Mouse (Mus musculus) embryo, embryonic 10 days (tissue): ENCODE measurements around the gene Klf16.
A peak's percentile ranks its signal among the peaks of the same experiment; 100 is the strongest.
"Not testable (repeated sequence)": the region's sequence is repeated elsewhere in the genome, so short reads cannot be mapped to it uniquely, and the experiment has no call there.

ENCODE experiments used
- DNase-seq: peaks from one replicate; pipeline ENCODE4 v3.0.0-alpha.2; 2015; ENCODE audit warnings: low spot score

The Klf16 gene

DNA sequence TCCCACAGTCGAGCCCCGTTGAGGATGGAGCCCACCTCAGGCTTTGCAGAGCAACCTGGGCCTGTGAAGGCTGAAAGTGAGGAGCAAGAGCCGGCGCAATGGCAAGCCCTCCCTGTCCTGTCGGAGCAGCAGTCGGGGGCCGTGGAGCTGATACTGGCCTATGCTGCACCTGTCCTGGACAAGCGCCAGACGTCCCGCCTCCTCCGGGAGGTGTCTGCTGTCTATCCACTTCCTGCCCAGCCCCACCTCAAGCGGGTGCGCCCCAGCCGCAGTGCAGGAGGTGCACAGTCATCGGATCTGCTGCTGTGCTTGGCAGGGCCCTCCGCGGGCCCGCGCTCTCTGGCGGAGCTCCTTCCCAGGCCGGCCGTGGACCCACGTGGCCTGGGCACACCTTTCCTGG, 29.2 kb upstream of the Klf16 start:
- no peak for DNase-seq

DNA sequence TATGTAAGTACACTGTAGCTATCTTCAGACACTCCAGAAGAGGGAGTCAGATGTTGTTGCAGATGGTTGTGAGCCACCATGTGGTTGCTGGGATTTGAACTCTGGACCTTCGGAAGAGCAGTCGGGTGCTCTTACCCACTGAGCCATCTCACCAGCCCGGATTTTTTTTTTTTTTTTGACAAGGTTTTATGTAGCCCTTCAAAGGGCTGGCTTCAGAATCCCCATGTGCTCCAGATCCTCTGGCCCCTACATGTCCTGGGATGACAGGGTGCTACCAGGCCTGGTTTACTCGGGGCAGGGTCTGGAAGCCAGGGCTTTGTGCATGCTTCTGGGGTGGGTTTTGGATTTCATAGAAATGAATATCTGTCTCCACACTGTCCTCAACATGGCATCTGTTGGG, 28.6 kb upstream of the Klf16 start, which contains the start of gene Gm49322:
Gene Gm49322 (plus strand): TSS at position 301 of the 400 bp plus-strand sequence.
- not testable (repeated sequence) for DNase-seq

GRCm38 (mm10) chr10:80604988-80605387, 27.9 kb upstream of the Klf16 start:
- DNase-seq = no peak

GRCm38 (mm10) chr10:80604001-80604509, 26.9 kb upstream of the Klf16 start:
- DNase-seq = no peak

GRCm38 (mm10) chr10:80603364-80603763, 26.2 kb upstream of the Klf16 start:
- DNase-seq = no peak

GRCm38 (mm10) chr10:80602698-80603325, 25.7 kb upstream of the Klf16 start, which contains the start of the genes Scamp4 and Adat3:
TSS of gene Scamp4 (plus strand) at chr10:80602872.
TSS of gene Adat3 (plus strand) at chr10:80602880.
- peak; percentile 99 for DNase-seq

DNA sequence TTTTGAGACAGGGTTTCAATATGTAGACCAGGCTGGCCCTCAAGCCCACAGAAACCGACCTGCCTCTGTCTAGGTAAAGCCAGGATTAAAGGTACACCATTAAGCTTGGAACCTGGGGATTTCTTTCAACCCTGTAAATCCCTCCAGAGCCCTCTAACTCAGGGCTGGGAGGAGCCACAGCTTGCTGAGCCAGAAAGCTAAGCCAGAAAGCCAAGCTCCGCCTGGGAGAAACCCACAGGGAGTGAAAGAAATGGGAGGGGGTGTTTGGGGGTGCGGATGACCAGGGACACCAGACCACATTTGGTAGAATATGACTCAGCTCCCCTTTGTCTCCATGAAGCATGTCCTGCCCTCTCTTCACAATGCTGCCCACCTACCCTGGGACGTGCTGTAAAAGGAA, 19.2 kb upstream of the Klf16 start:
- DNase-seq = no peak

- DNase-seq = peak; percentile 97
Measured at GRCm38 (mm10) chr10:80589879-80590854, 13.0 kb upstream of the Klf16 start, which contains the start of gene Abhd17a. TSS of gene Abhd17a (minus strand) at chr10:80590341.

DNA sequence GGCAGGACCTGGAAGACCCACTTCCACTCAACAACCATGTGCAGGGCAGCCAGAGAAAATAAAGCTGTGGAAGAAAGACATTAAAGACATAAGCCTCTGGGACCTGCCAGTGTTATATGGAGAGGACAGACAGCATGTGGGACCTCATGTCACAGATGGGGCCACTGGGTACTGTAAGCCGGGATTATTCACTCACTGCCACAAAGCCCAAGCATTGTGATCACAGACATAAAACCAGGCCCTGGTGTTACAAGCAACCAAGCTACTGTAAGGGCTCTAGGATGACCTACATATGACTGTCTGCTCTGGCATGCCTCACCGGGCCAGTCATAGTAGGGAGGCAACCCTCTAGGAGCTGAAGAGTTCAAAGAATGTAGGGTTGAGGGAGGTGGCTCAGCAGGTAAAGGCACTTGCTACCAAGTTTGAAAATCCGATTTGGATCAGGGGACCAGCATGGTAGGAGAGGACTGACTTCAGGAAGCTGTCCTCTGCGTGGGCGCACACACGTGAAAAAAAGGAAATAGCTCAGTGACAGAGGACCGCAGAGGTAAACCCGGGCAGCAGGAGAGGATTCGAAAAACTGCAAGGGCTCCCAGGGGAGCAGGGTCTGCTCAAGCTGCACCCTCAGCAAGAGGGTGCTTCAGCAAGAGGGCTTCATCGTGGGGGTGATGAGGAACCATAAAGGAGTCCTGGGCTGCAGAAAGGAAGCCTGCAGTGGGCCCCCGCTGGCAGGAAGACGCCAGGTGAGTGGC, 12.2 kb upstream of the Klf16 start:
- no peak for DNase-seq

GRCm38 (mm10) chr10:80587305-80587657, 10.2 kb upstream of the Klf16 start:
- peak; percentile 23 for DNase-seq

GRCm38 (mm10) chr10:80586407-80587304, 9.5 kb upstream of the Klf16 start:
- DNase-seq = no peak

DNA sequence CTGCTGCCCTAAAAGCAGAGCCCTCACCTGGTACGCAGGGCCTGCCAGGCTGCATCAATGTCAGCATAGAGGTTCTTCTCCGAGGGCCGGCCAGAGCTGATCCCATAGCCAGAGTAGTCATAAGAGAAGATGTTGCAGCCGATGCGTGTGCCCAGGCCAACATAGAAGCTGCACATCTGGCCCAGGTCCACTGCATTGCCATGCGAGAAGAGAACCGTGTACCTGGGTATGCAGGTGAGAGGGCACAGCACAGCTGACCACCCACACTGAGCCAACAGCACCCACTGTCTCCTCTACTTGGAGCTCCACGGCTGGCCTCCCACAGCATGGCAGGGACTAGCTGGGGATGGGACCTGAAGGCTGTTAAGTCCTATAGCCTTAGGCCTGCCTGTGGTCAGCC, 8.5 kb upstream of the Klf16 start:
- no peak for DNase-seq

DNA sequence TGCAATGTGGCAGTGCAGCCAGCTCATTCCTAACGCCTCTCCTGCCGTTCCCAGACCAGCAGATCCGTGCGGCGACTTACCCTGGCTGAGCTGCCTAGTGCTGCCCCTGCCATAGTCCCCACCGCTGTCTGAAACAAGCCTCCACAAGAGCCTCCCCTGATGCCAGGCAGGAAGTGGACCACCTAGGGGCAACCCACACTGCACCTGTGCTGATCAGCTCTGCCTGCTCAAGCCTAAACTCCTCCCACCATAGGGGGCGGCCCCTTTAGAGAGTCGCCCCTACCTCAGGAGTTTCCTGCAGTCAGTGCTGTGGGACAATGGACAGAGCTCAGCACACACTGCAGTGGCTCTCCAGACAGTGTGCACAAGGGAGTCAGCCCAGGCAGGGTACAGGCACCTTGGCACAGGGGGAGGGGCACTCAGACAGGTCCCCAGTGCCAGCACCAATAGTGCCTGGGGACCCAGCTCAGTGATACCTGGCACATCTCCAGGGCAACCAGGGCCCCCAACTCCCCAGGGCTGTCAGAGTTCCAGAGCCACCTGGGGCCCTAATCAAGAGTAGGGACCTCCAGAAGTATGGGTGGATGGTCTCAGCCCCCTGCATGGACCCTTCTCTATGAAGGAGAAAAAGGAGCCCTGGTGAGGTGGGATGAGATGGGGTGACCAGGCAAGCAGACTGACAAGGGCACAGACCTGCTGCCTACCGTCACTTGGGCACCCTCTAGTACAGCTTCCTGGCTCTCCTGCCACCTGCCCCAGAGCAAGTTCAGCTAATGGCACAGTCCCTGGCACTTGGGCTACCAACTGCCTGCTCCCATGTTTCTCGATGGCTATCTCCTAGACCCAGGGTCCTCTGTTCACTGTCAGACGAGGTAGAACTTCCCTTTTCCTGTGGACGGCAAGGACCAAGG, 7.8 kb upstream of the Klf16 start:
- DNase-seq = no peak

DNA sequence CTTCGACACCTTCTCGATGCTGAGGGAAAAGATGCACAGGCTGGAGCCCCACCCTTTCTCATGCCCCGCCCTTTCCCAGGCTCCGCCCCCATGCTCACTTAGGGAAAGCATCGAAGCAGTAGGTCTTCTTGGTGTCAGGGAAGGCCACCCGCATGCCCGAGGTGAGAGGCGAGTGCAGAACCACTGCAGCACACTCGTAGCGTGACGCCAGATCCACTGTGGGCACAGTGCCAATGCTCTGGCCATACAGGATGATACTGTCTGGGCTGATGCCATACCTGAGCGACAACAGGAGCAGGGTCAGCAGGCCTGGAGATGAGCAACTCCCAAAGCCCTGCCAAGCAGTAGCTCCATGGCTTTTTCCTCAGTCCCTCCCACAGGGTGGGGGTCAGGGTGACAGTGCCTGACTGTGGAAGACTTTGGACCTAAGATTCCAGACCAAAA, 6.9 kb upstream of the Klf16 start:
- no peak for DNase-seq

GRCm38 (mm10) chr10:80583047-80583446, 5.9 kb upstream of the Klf16 start:
- DNase-seq = no peak

DNA sequence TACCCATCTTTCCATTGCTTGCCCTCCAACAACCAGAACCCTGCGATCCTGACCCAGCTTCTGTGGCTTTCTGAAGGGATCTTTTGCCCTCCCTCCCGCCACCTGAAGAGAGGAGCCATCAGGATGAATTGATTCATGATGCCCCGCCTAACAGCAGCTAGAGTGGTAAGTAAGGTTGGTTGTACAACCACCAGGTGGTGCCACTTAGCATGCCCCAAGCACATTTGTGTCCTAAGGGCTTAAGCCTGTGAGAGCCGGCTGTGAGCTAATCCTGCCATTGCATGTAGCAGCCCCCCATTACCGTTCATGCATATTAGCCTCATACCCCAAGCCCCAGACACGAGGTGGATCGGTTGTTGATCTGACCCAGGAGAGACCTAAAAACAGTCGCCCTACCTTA, 1.8 kb upstream of the Klf16 start:
- DNase-seq = peak; percentile 85

GRCm38 (mm10) chr10:80578131-80578750, 1.1 kb upstream of the Klf16 start:
- peak; percentile 80 for DNase-seq

DNA sequence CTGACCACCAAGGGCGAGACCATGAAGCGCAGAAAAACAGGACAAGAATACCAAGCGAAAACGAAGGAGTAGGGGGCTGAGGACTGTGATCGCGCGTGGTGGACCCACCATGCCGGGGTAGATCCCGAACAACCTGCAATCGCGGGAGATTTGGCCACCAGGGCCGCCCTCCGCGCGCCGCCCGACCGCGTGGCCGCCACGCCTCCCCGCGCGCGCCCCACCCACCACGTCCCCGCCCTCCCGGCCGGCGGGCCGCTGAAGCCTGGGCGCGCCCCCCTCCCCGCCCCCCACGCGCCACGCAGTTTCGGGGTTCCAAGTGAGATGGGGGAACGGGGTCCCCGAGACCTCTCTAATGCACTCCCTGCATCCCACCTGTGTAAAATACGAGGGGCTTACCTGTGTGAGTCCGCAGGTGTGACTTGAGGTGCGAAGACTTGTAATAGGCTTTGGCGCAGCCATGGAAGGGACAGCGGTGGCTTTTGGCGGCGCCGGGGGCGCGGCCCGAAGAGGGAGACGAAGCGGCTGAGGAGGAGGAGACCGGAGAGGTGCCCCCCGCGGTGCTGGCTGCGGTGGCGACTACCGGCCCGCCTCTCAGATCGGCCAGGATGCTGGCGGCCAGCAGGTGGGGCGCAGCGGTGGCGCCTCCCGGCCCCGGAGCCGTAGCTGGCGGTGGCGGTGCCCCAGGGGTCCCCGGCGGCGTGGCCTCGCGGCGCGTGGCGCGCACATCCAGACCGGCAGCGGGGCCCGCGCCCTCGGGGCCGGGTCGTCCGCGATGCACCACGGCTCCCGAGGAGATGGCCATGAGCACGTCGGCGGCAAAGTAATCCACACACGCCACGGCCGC, 548 bp downstream of the Klf16 start:
- DNase-seq = peak; percentile 41
